Mouse (Mus musculus) myocyte (in vitro differentiated cells): ENCODE results near the gene Polr2l.

Experiments
- E2F4 ChIP-seq: IDR thresholded peaks from one replicate; pipeline ENCODE4 v1.6.1; 2011; ENCODE audit warnings: mild to moderate bottlenecking, control low read depth, moderate library complexity; ENCODE audit not compliant: insufficient read depth
- MAX ChIP-seq: IDR thresholded peaks from one replicate; pipeline ENCODE4 v1.6.1; 2011; ENCODE audit warnings: low read depth, mild to moderate bottlenecking, control low read depth
- MYOD1 ChIP-seq, 3 experiments: IDR thresholded peaks; one replicate each; pipeline ENCODE4 v1.6.1; 2011; ENCODE audit warnings: control low read depth in 2 of 3, low read depth in 2 of 3, mild to moderate bottlenecking in 2 of 3, moderate library complexity in 1 of 3; ENCODE audit not compliant: insufficient read length in 2 of 3, control insufficient read depth in 1 of 3
- MYOG ChIP-seq, 3 experiments: IDR thresholded peaks; one replicate each; pipeline ENCODE4 v1.6.1; 2011; ENCODE audit warnings: control low read depth in 2 of 3, low read depth in 2 of 3, mild to moderate bottlenecking in 2 of 3; ENCODE audit not compliant: insufficient read length in 2 of 3, control insufficient read depth in 1 of 3, insufficient read depth in 1 of 3
- POLR2A ChIP-seq: IDR thresholded peaks from one replicate; pipeline ENCODE4 v1.6.1; 2011; ENCODE audit warnings: low read depth, mild to moderate bottlenecking, control low read depth, moderate library complexity; ENCODE audit not compliant: insufficient read length
- POLR2AphosphoS2 ChIP-seq: IDR thresholded peaks from one replicate; pipeline ENCODE4 v1.6.1; 2011; ENCODE audit warnings: low read depth, control low read depth; ENCODE audit not compliant: insufficient read length
- TCF12 ChIP-seq: IDR thresholded peaks from one replicate; pipeline ENCODE4 v1.6.1; 2011; ENCODE audit warnings: mild to moderate bottlenecking, control low read depth; ENCODE audit not compliant: poor library complexity, insufficient read depth, severe bottlenecking
- USF1 ChIP-seq: IDR thresholded peaks from one replicate; pipeline ENCODE4 v1.6.1; 2011; ENCODE audit warnings: low read depth, mild to moderate bottlenecking, control low read depth, moderate library complexity

DNA sequence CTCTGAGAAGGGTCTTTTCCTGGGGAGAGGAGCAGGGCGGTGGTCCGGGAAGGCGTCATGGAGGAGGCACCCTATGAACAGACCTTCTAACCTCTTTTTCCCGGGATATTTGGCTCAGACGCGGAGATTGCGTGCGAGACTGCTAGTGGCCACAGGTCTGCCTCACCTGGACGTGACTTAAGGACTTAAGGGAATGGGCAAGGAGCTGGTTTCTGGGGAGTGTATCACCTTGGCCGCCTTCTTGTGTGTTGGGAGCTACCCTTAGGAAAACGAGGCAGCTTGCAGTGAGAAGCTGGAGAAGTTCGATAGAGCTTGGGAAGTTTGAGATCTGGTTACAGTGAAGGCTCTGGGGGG lies 850 bp upstream of the Polr2l start:
- TF ChIP-seq MYOG (IDR thresholded peaks at IDR 0.05; ENCODE audit: control insufficient read depth in 1 of 3, insufficient read depth in 1 of 3, insufficient read length in 2 of 3, low read depth in 2 of 3) (no peak), POLR2A (no peak), POLR2AphosphoS2 (no peak), MAX (no peak), MYOD1 (IDR thresholded peaks at IDR 0.05; ENCODE audit: control insufficient read depth in 1 of 3, insufficient read length in 2 of 3, low read depth in 2 of 3) (no peak), TCF12 (no peak), USF1 (no peak), E2F4 (no peak)
